In the genomic region with DNA sequence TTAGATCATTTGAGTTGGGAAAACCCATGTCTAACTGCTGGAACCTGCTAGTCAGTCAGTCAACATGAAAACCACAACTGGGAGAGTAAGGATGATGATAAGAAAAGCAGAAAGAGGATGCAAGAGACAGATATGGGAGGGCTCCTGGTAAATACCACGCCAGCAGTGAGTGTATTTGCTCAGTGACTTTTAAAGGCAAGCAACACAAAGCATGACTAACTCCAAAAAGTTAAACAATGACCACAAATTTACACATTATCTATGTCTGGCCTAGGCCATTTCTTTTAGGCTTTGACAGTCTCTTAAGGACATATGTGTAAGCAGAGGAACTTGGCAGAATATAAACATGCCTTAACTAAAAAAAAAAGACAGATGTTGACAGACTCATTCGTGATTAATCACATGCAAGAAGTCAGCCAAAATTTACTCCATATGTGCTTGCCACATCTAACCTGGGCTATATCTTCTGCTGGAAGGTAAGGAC, we compare ENCODE assay signal across 21 mouse cellular contexts. TPM values are rescaled to one million over a fixed set of nuclear protein-coding genes. Genes with fewer than 3 reads are reported as not detected.
A peak's percentile ranks its signal among the peaks of the same experiment; 100 is the strongest.
DNase-seq lines count a peak whose midpoint lies in the region; ATAC-seq and TF ChIP-seq lines count a peak whose summit lies in the region.
"Had no signal": no experiment of that assay in that cellular context is flagged by ENCODE, and none has a peak within 500 bp of the region (broad histone marks: within the 10 kb centered on the region; RNA-seq: fewer than 3 reads in every experiment).

No protein-coding gene starts in this region.

- no peak for TF ChIP-seq POLR2A in small intestine, adult 2 months (IDR thresholded peaks at IDR 0.05; ENCODE audit: low read depth, low read length)

- no peak overlapping the region for H3K4me2 ChIP-seq in kidney, embryonic 15.5 days
- H3K4me2 ChIP-seq in liver, embryonic 11.5 days = peak overlapping the region; percentile 18; the same call in 1 of the 2 replicates
- no peak overlapping the region for H3K4me2 ChIP-seq in hindbrain, embryonic 14.5 days (replicated peaks)
- H3K4me2 ChIP-seq: lung, embryonic 14.5 days; neural tube, embryonic 12.5 days had no signal

- H3K9ac ChIP-seq in kidney, embryonic 15.5 days = no peak overlapping the region
- H3K9ac ChIP-seq in liver, embryonic 11.5 days (ENCODE audit: low read depth, low read length) = no peak overlapping the region
- H3K9ac ChIP-seq in hindbrain, embryonic 14.5 days = no peak overlapping the region
- H3K9ac ChIP-seq: lung, embryonic 14.5 days; neural tube, embryonic 12.5 days had no signal

- no peak overlapping the region for H3K4me3 ChIP-seq in kidney, embryonic 15.5 days (replicated peaks)
- no peak overlapping the region for H3K4me3 ChIP-seq in liver, embryonic 11.5 days (ENCODE audit: low read depth, low read length)
- H3K4me3 ChIP-seq in small intestine, adult 2 months (ENCODE audit: low read depth, low read length) = no peak overlapping the region
- H3K4me3 ChIP-seq in hindbrain, embryonic 14.5 days (replicated peaks; ENCODE audit: low read length) = no peak overlapping the region
- H3K4me3 ChIP-seq: limb, embryonic 10.5 days; neural tube, embryonic 12.5 days had no signal

- no peak for TF ChIP-seq CTCF in small intestine, adult 2 months (IDR thresholded peaks at IDR 0.05; ENCODE audit: extremely low read depth, insufficient read length, insufficient replicate concordance, low read depth, low read length)

- no peaks in the 10 kb centered on the region for H3K27me3 ChIP-seq in kidney, embryonic 15.5 days
- H3K27me3 ChIP-seq in liver, embryonic 11.5 days (replicated peaks; ENCODE audit: control insufficient read depth, insufficient read depth, low read length) = no peaks in the 10 kb centered on the region
- H3K27me3 ChIP-seq in small intestine, adult 2 months (ENCODE audit: control insufficient read depth, insufficient read depth, low read length) = no peaks in the 10 kb centered on the region
- H3K27me3 ChIP-seq in hindbrain, embryonic 14.5 days (ENCODE audit: control insufficient read depth, insufficient read depth, low read length) = no peaks in the 10 kb centered on the region
- H3K27me3 ChIP-seq: megakaryocyte, embryonic 14.5 days; neural tube, embryonic 12.5 days; Patski had no signal

- H3K36me3 ChIP-seq in kidney, embryonic 15.5 days = no peaks in the 10 kb centered on the region
- H3K36me3 ChIP-seq in liver, embryonic 11.5 days (ENCODE audit: control insufficient read depth, insufficient read depth, low read length) = no peaks in the 10 kb centered on the region
- H3K36me3 ChIP-seq in small intestine, adult 2 months (ENCODE audit: control insufficient read depth, insufficient read depth, low read length) = no peaks in the 10 kb centered on the region
- H3K36me3 ChIP-seq in hindbrain, embryonic 14.5 days (replicated peaks; ENCODE audit: control insufficient read depth, insufficient read depth) = no peaks in the 10 kb centered on the region
- H3K36me3 ChIP-seq: limb, embryonic 10.5 days; neural tube, embryonic 12.5 days had no signal

- WGBS in kidney, embryonic 15.5 days = 55% methylated on average over 2 of the region's 2 CpGs
- 17% methylated on average over 2 of the region's 2 CpGs for WGBS in liver, embryonic 11.5 days
- 57% methylated on average over 2 of the region's 2 CpGs for WGBS in small intestine, adult 2 months
- WGBS in hindbrain, embryonic 14.5 days = 77% methylated on average over 2 of the region's 2 CpGs

- DNase-seq in kidney, adult 18-20 months = no peak
- peak; percentile 36 for DNase-seq in c-Kit-positive CD71-negative TER-119-negative erythroid progenitor cells, embryonic 14.5 days (ENCODE audit: low read depth)
- no peak for DNase-seq in liver, embryonic 11.5 days (ENCODE audit: low spot score)
- no peak for DNase-seq in frontal cortex, postnatal 25 days (ENCODE audit: low spot score in 2 of 2)
- DNase-seq in lung, postnatal 4 days = no peak
- DNase-seq in hindbrain, embryonic 14.5 days (ENCODE audit: low spot score) = no peak
- DNase-seq: cerebellum, adult 2 months; embryo, embryonic 11 days; gastrocnemius, postnatal 25 days; kidney, postnatal 14 days; layer of hippocampus, postnatal 36 days; lung, embryonic 14.5 days; right cerebral cortex, postnatal 4 days; thymus, postnatal 14 days had no signal

- H3K27ac ChIP-seq in kidney, embryonic 15.5 days = no peak overlapping the region
- peak overlapping the region; percentile 63 for H3K27ac ChIP-seq in liver, embryonic 11.5 days (ENCODE audit: low read depth, low read length)
- H3K27ac ChIP-seq in small intestine, adult 2 months (ENCODE audit: insufficient read depth, low read depth, low read length) = peak overlapping the region; percentile 33
- H3K27ac ChIP-seq in hindbrain, embryonic 14.5 days = no peak overlapping the region
- H3K27ac ChIP-seq: limb, embryonic 10.5 days; neural tube, embryonic 12.5 days had no signal

- no peaks in the 10 kb centered on the region for H3K4me1 ChIP-seq in kidney, embryonic 15.5 days
- H3K4me1 ChIP-seq in liver, embryonic 11.5 days (replicated peaks; ENCODE audit: control insufficient read depth, insufficient read depth, low read length) = peaks cover 2% of the 10 kb centered on the region
- H3K4me1 ChIP-seq in small intestine, adult 2 months (ENCODE audit: control insufficient read depth, insufficient read depth, insufficient read length, low read length) = 0 out of 2 replicates have a peak, but pooled peaks cover 2% of the 10 kb centered on the region
- no peaks in the 10 kb centered on the region for H3K4me1 ChIP-seq in hindbrain, embryonic 14.5 days (replicated peaks; ENCODE audit: control insufficient read depth, insufficient read depth, low read length)
- H3K4me1 ChIP-seq: limb, embryonic 10.5 days; neural tube, embryonic 12.5 days had no signal

- H3K9me3 ChIP-seq in kidney, embryonic 15.5 days (replicated peaks) = peaks cover 13% of the 10 kb centered on the region
- H3K9me3 ChIP-seq in liver, embryonic 11.5 days (ENCODE audit: control insufficient read depth, low read length) = peaks cover 5% of the 10 kb centered on the region; the same call in 1 of the 2 replicates
- peaks cover 13% of the 10 kb centered on the region for H3K9me3 ChIP-seq in hindbrain, embryonic 14.5 days (ENCODE audit: control insufficient read depth, low read length)
- H3K9me3 ChIP-seq: limb, embryonic 10.5 days; neural tube, embryonic 12.5 days had no signal

- ATAC-seq in kidney, embryonic 15.5 days (replicated peaks; ENCODE audit: low FRiP score) = 0 out of 2 replicates have a peak, but pooled peaks have one; percentile 49
- ATAC-seq in liver, embryonic 11.5 days (replicated peaks; ENCODE audit: low FRiP score) = peak; percentile 98
- ATAC-seq in hindbrain, embryonic 14.5 days (ENCODE audit: low FRiP score) = no peak
- ATAC-seq: CD4-positive, CD25-positive, alpha-beta regulatory T cell, adult 4 months; Patski had no signal

RNA-seq across cellular contexts. Expression of gene Resf1, which starts 30.9 kb away (rescaled TPM):
- 54.9 and 61.5 TPM in 2 replicates for polyA plus RNA-seq in kidney, embryonic 15.5 days (2015; fragmentation: Nextera tagmentation; extraction: Ambion mirVana)
- polyA plus RNA-seq in liver, embryonic 11.5 days (2014; fragmentation: Nextera tagmentation; extraction: Ambion mirVana) = 37.7 and 37.8 TPM in 2 replicates
- polyA plus RNA-seq in small intestine, adult 2 months (2012; rRNA removed) = 4.0 and 12.6 TPM in 2 replicates
- polyA plus RNA-seq in hindbrain, embryonic 14.5 days (2014; fragmentation: Nextera tagmentation; extraction: Ambion mirVana) = 28.4 and 30.0 TPM in 2 replicates

Comparison
In these comparisons a context has a peak if more than half of its experiments do, and no peak if none do; other contexts are left out.
1. H3K27ac ChIP-seq: peak in liver, embryonic 11.5 days (single experiment) and small intestine, adult 2 months (single experiment); none in kidney, embryonic 15.5 days (single experiment) and hindbrain, embryonic 14.5 days (single experiment).